Mouse (Mus musculus) bone marrow macrophage, adult 2 months (primary cell): ENCODE results near the gene Egln1. TPM values are rescaled to one million over a fixed set of nuclear protein-coding genes. Genes with fewer than 3 reads are reported as not detected.

Experiments used
- H3K27ac ChIP-seq: 2 replicates; pipeline ENCODE4 v1.5.1; 2012; ENCODE audit warnings: low read depth, low read length; ENCODE audit not compliant: insufficient read depth
- H3K4me1 ChIP-seq: 2 replicates; pipeline ENCODE4 v1.6.1; 2012; ENCODE audit warnings: low read length; ENCODE audit not compliant: control insufficient read depth, insufficient read depth
- H3K4me3 ChIP-seq: 2 replicates; pipeline ENCODE4 v1.5.1; 2012; ENCODE audit warnings: mild to moderate bottlenecking, low read length, moderate library complexity; ENCODE audit not compliant: insufficient read depth
- CTCF ChIP-seq: IDR thresholded peaks from 2 replicates; pipeline ENCODE4 v1.5.1; 2012; ENCODE audit warnings: low read depth, mild to moderate bottlenecking, low read length, moderate library complexity
- POLR2A ChIP-seq: IDR thresholded peaks from 2 replicates; pipeline ENCODE4 v1.6.1; 2012; ENCODE audit warnings: mild to moderate bottlenecking, low read depth, low read length, borderline replicate concordance
- polyA plus RNA-seq: library from polyadenylated mRNA; stranded (reverse); fragments of >200 nt; gene quantifications from 2 replicates; pipeline ENCODE4 v1.2.4, GENCODE M21; 2012; ENCODE audit not compliant: missing spikeins, insufficient read depth, insufficient read length

Egln1 gene
- polyA plus RNA-seq, 1 experiment = 27.7 TPM

GRCm38 (mm10) chr8:124970312-124970933, 21.3 kb upstream of the Egln1 start:
- Histone ChIP-seq H3K27ac (no peak overlapping the region), H3K4me3 (no peak overlapping the region), H3K4me1 (no peaks in the 10 kb centered on the region)
- TF ChIP-seq CTCF = no peak

- Histone ChIP-seq H3K27ac (no peak overlapping the region), H3K4me1 (no peaks in the 10 kb centered on the region), H3K4me3 (no peak overlapping the region)
- TF ChIP-seq POLR2A (no peak), CTCF (no peak)
Measured at GRCm38 (mm10) chr8:124964966-124965365, 15.8 kb upstream of the Egln1 start.

GRCm38 (mm10) chr8:124963246-124963645, 14.1 kb upstream of the Egln1 start:
- Histone ChIP-seq H3K4me1 (peaks cover 11% of the 10 kb centered on the region), H3K4me3 (no peak overlapping the region), H3K27ac (no peak overlapping the region)
- TF ChIP-seq POLR2A = no peak
- TF ChIP-seq CTCF = no peak

- H3K27ac ChIP-seq = no peak overlapping the region
- no peak overlapping the region for H3K4me3 ChIP-seq
- peaks cover 11% of the 10 kb centered on the region for H3K4me1 ChIP-seq
- TF ChIP-seq CTCF (no peak), POLR2A (no peak)
Measured at GRCm38 (mm10) chr8:124960226-124960880, 11.2 kb upstream of the Egln1 start.

- H3K4me3 ChIP-seq = no peak overlapping the region
- no peak for TF ChIP-seq CTCF
- TF ChIP-seq POLR2A = no peak
- H3K4me1 ChIP-seq = peaks cover 11% of the 10 kb centered on the region
- no peak overlapping the region for H3K27ac ChIP-seq
Measured at GRCm38 (mm10) chr8:124959462-124960225, 10.5 kb upstream of the Egln1 start.

- Histone ChIP-seq H3K27ac (no peak overlapping the region), H3K4me3 (no peak overlapping the region)
- TF ChIP-seq POLR2A (no peak), CTCF (no peak)
Measured at GRCm38 (mm10) chr8:124954572-124955082, 5.5 kb upstream of the Egln1 start.

GRCm38 (mm10) chr8:124953188-124953587, 4.1 kb upstream of the Egln1 start:
- no peak overlapping the region for H3K4me3 ChIP-seq
- H3K27ac ChIP-seq = no peak overlapping the region
- peaks cover 5% of the 10 kb centered on the region; the same call in 1 of the 2 replicates for H3K4me1 ChIP-seq
- TF ChIP-seq POLR2A (no peak), CTCF (no peak)

More at GRCm38 (mm10) chr8:124954572-124955082, 5.5 kb upstream of the Egln1 start:
- H3K4me1 ChIP-seq = peaks cover 14% of the 10 kb centered on the region

- TF ChIP-seq POLR2A (no peak), CTCF (no peak)
- H3K4me3 ChIP-seq = no peak overlapping the region
- no peak overlapping the region for H3K27ac ChIP-seq
- H3K4me1 ChIP-seq = peaks cover 12% of the 10 kb centered on the region
Measured at GRCm38 (mm10) chr8:124950865-124951264, 1.7 kb upstream of the Egln1 start.

- peak overlapping the region; percentile 75; the same call in 1 of the 2 replicates for H3K27ac ChIP-seq
- H3K4me3 ChIP-seq = peak overlapping the region; percentile 82
- TF ChIP-seq CTCF = no peak; the same call in 1 of the 2 replicates
- no peak for TF ChIP-seq POLR2A
- peaks cover 12% of the 10 kb centered on the region for H3K4me1 ChIP-seq
Measured at GRCm38 (mm10) chr8:124950069-124950456, 939 bp upstream of the Egln1 start.
